Mouse (Mus musculus) forebrain, postnatal 0 days (tissue): ENCODE data around the gene 2900026A02Rik. TPM values are rescaled to one million over a fixed set of nuclear protein-coding genes. Genes with fewer than 3 reads are reported as not detected.

Experiments used
- ATAC-seq: fragments of 200-750 bp; cut with Nextera tagmentation; 2 replicates; pipeline ENCODE4 v1.8.0; 2017; ENCODE audit warnings: mild to moderate bottlenecking, moderate library complexity
- DNase-seq: peaks from one replicate; pipeline ENCODE4 v3.0.0-alpha.2; 2015
- H3K27ac ChIP-seq: fragments of 300-500 bp; sonication (generic); 2 replicates; pipeline ENCODE4 v1.5.1; 2014; ENCODE audit warnings: low read depth, mild to moderate bottlenecking, antibody characterized with exemption, low read length, moderate library complexity, mixed read lengths
- H3K27me3 ChIP-seq: fragments of 300-500 bp; sonication (generic); 2 replicates; pipeline ENCODE4 v1.6.1; 2014; ENCODE audit warnings: mild to moderate bottlenecking, low read length, mixed read lengths; ENCODE audit not compliant: insufficient read depth
- H3K36me3 ChIP-seq: fragments of 300-500 bp; sonication (generic); 2 replicates; pipeline ENCODE4 v1.6.1; 2014; ENCODE audit warnings: mild to moderate bottlenecking, moderate library complexity; ENCODE audit not compliant: insufficient read depth
- H3K4me1 ChIP-seq: fragments of 300-500 bp; sonication (generic); 2 replicates; pipeline ENCODE4 v1.6.1; 2014; ENCODE audit warnings: antibody characterized with exemption; ENCODE audit not compliant: insufficient read depth
- H3K4me2 ChIP-seq: fragments of 300-500 bp; sonication (generic); 2 replicates; pipeline ENCODE4 v1.6.1; 2014; ENCODE audit warnings: low read depth, mild to moderate bottlenecking, moderate library complexity
- H3K4me3 ChIP-seq: fragments of 300-500 bp; sonication (generic); 2 replicates; pipeline ENCODE4 v1.5.1; 2014; ENCODE audit warnings: low read depth, low read length, mixed read lengths
- H3K9ac ChIP-seq: fragments of 300-500 bp; sonication (generic); 2 replicates; pipeline ENCODE4 v1.6.1; 2014; ENCODE audit warnings: mild to moderate bottlenecking
- H3K9me3 ChIP-seq: fragments of 300-500 bp; sonication (generic); 2 replicates; pipeline ENCODE4 v1.6.1; 2016; ENCODE audit warnings: low read length
- CTCF ChIP-seq: sonication (generic); IDR thresholded peaks from 2 replicates; pipeline ENCODE4 v1.5.1; 2016; ENCODE audit warnings: antibody characterized with exemption, control low read depth, low read depth
- WGBS: fragments of 180-500 bp; shearing (Covaris S2); extraction: QIAGEN DNeasy Blood & Tissue Kit; methylation state at CpG from one replicate; pipeline ENCODE4 v1.1.7; 2014; 5-methylcytosine and 5-hydroxymethylcytosine counted together
- polyA plus RNA-seq: library from polyadenylated mRNA; unstranded; fragments of >200 nt; fragmentation: Nextera tagmentation; extraction: Ambion mirVana; gene quantifications from 2 replicates; pipeline ENCODE4 v1.2.1, GENCODE M21; 2015
- total RNA-seq: library from RNA; depleted of rRNA; stranded (reverse); fragments of >200 nt; gene quantifications from 2 replicates; pipeline ENCODE4 v1.2.3, GENCODE M21; 2014

Gene 2900026A02Rik
- total and polyA plus RNA-seq, 2 experiments from 2014 or later, result 3.3 to 10.9 TPM

DNA sequence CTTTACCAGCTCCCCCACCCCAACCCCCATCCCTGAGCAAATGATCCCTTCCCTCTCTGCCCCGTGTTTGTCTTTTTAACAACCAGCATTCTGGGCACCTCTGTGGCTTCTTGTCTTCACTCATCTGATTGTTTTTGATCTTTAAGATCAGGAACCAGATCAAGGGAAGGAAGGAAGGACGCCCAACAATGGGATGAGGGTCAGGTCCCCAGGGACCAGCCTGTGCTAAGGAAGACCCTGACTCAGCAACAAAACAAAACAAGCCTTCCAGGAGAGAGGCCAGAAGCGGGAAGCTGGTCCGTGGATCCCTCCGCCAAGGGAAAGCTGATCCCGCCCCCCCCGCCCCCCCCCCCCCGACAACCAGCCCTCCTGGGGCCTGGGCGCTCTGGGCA is 41.6 kb downstream of the 2900026A02Rik start:
- 8% methylated on average over 6 of the region's 9 CpGs for WGBS
- H3K4me2 ChIP-seq, result peak overlapping the region; percentile 44

DNA sequence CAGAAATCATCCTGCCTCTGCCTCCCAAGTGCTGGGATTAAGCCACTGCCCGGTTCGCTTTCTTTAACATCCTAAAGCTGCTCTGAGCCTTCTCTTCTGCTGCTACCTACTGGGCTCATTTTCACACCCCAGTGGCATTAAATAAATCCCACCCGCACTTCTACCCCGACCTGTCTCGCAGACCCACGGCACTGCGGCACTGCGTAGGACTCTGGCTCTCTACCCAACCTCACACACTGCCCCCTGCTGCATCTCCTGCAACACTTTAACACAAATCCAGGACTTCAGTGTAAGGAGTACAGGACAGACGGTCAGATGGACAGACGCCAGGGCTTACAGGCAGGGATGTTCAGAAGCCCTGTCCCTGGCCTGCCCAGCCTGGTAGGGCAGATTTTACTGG is 45.1 kb downstream of the 2900026A02Rik start:
- Histone ChIP-seq H3K36me3 (no peaks in the 10 kb centered on the region), H3K9ac (no peak overlapping the region), H3K9me3 (no peaks in the 10 kb centered on the region), H3K4me2 (no peak overlapping the region), H3K4me1 (no peaks in the 10 kb centered on the region), H3K4me3 (no peak overlapping the region), H3K27ac (no peak overlapping the region), H3K27me3 (no peaks in the 10 kb centered on the region)
- DNase-seq (no peak), ATAC-seq (no peak)
- WGBS, result 83% methylated on average over 10 of the region's 10 CpGs
- 0 out of 2 replicates have a peak, but pooled peaks have one; percentile 13 for TF ChIP-seq CTCF

More for the DNA sequence above, 41.6 kb downstream of the 2900026A02Rik start:
- Histone ChIP-seq H3K4me3 (peak overlapping the region; percentile 14), H3K36me3 (peaks cover 8% of the 10 kb centered on the region; the same call in 1 of the 2 replicates), H3K9ac (peak overlapping the region; percentile 40; the same call in 1 of the 2 replicates), H3K27ac (0 out of 2 replicates have a peak overlapping the region, but pooled peaks have one; percentile 21), H3K27me3 (no peaks in the 10 kb centered on the region), H3K9me3 (no peaks in the 10 kb centered on the region), H3K4me1 (no peaks in the 10 kb centered on the region)
- no peak for TF ChIP-seq CTCF
- DNase-seq (no peak), ATAC-seq (peak; percentile 9; the same call in 1 of the 2 replicates)

DNA sequence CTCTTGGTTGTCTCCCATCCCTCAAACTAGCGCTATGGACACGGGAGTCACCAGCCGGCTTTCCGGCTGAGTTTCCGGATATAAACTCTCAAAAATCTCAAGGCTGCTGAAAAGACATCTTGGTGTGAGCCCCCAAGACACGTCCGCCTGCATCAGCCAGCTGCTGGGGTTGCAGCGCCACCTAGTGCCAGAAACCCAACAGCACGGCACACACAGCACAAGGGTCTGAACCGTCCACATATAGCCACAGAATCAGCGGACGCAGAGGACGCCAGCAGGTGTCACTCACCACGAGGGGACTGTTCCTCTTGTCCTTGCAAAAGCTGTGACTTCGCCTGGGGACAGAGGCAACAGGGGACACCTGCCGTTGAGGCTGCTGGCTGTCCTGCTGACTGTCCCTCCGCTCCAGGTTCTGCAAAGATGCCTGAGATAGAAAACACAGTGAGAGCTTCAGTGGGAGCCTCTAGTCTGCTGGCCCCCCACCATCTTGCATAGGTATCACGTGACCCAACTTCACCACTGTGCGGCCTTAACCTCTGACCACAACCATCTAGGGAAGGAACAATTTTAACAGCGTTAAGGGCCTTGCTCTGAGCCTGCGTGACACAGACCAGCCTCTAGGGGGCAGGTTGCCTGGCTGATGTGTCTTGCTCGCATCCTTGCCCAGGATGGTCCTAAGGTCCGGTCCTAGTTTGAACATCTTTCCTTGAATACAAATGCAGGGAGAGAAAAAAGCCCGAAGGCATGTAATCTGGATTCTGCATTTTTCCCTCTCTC is 45.9 kb downstream of the 2900026A02Rik start:
- Histone ChIP-seq H3K4me3 (no peak overlapping the region), H3K9me3 (no peaks in the 10 kb centered on the region), H3K9ac (no peak overlapping the region), H3K4me2 (no peak overlapping the region), H3K4me1 (no peaks in the 10 kb centered on the region), H3K36me3 (no peaks in the 10 kb centered on the region), H3K27ac (no peak overlapping the region), H3K27me3 (no peaks in the 10 kb centered on the region)
- ATAC-seq, result no peak
- DNase-seq, result no peak
- TF ChIP-seq CTCF, result peak; percentile 65
- 50% methylated on average over 24 of the region's 24 CpGs for WGBS

DNA sequence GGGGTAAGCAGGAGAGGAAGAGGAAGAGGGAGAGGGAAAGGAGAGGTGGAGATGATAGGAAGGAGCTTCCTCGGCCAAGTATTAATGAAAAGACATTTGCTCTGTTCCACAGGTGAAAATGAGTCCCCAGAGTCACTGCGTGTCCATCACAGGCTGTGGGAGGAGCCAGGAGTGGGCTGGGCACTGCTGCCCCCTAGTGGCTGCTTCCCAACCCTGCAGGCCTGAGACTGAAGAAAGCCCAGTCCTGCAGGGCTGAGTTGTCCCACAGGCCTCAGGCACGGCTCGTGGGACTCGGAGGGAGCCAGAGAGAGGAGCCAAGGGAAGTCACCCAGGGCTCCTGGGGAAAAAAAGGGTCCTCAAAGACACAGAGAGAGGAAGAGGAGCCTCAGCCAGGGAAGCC is 47.7 kb downstream of the 2900026A02Rik start:
- Histone ChIP-seq H3K4me1 (no peaks in the 10 kb centered on the region), H3K9me3 (no peaks in the 10 kb centered on the region), H3K27ac (no peak overlapping the region), H3K27me3 (no peaks in the 10 kb centered on the region), H3K36me3 (no peaks in the 10 kb centered on the region), H3K4me3 (no peak overlapping the region), H3K4me2 (no peak overlapping the region), H3K9ac (no peak overlapping the region)
- peak; percentile 96 for TF ChIP-seq CTCF
- 18% methylated on average over 5 of the region's 5 CpGs for WGBS
- peak; percentile 65 for ATAC-seq
- DNase-seq, result peak; percentile 81

DNA sequence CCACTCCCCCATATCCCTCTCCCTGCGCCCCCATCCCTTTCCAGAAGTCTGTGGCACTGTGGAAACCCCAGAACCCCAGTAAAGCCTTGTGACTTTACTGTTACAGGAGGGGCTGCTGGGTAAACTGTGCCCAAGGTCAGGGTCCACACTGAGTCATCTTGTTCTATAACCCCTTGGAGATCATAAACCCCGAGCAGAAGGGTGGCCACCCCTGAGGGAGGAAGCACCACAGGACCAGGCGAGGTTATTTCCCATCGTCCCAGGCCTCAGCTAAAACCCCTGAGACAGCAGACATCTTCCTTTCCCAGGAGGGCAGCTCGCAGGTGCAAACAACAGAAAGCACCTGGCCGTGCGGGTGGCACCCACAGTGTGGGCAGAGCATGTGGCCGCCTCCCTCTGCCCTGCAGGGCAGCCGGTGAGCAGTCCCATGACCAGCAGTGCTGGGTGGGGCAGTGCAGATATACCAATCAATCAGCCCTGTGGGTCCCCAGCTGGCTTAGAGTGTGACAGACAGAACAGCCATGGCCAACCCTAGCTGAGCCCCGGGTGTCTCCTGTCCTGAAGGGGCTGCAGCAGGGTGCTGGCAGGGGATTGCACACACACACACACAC is 49.0 kb downstream of the 2900026A02Rik start:
- Histone ChIP-seq H3K4me1 (no peaks in the 10 kb centered on the region), H3K9me3 (no peaks in the 10 kb centered on the region), H3K4me2 (no peak overlapping the region), H3K27ac (no peak overlapping the region), H3K27me3 (no peaks in the 10 kb centered on the region), H3K36me3 (no peaks in the 10 kb centered on the region), H3K9ac (no peak overlapping the region), H3K4me3 (no peak overlapping the region)
- WGBS, result 86% methylated on average over 10 of the region's 10 CpGs
- ATAC-seq (no peak), DNase-seq (no peak)
- no peak for TF ChIP-seq CTCF

- no peak overlapping the region for H3K27ac ChIP-seq
- no peak overlapping the region for H3K4me3 ChIP-seq
- no peaks in the 10 kb centered on the region for H3K9me3 ChIP-seq
- ATAC-seq (no peak), DNase-seq (no peak)
- H3K27me3 ChIP-seq, result no peaks in the 10 kb centered on the region
- no peak overlapping the region for H3K4me2 ChIP-seq
- no peaks in the 10 kb centered on the region for H3K36me3 ChIP-seq
- H3K9ac ChIP-seq, result no peak overlapping the region
- TF ChIP-seq CTCF, result peak; percentile 41
- 89% methylated on average over 11 of the region's 11 CpGs for WGBS
- no peaks in the 10 kb centered on the region for H3K4me1 ChIP-seq
Observed at GRCm38 (mm10) chr5:113170064-113170754, 50.8 kb downstream of the 2900026A02Rik start.
